Mouse (Mus musculus) v-Abl transformed pro-B cells (cell line): ENCODE data around the gene Boll.

Experiments used
- in situ Hi-C, 2 experiments: fragments of 400-800 bp; cut with MboI; formaldehyde crosslinking; loops; one replicate each; pipeline ENCODE4 v1.15.1; 2025; ENCODE audit not compliant: unreplicated experiment in 2 of 2

Boll gene

GRCm38 (mm10) chr1:55212771-55213170, 150.5 kb downstream of the Boll start:
- in situ Hi-C loops, result no loop called here

GRCm38 (mm10) chr1:55211081-55211480, 152.2 kb downstream of the Boll start:
- in situ Hi-C loops, result no loop called here

GRCm38 (mm10) chr1:55210202-55210965, 152.9 kb downstream of the Boll start:
- in situ Hi-C loops, result no loop called here

- in situ Hi-C loops, result no loop called here
These were observed 154.6 kb downstream of the Boll start for GRCm38 (mm10) chr1:55208500-55209140.

DNA sequence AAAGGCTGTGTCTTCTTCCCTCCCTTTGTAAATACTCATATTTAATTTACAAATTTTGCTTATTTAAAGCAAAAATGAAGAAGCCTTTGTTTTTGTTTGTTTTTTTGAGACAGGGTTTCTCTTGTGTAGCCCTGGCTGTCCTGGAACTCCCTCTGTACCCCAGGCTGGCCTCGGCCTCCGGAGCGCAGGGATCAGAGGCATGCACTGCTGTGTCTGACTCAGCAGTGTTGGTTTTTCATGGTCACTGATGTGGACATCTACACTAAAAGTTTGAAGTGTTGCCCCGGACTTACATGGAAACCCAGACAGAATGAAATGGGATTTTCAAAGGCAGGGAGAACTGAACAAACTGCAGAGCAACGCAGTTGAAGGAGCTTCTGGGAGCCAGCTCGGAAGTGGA, 155.7 kb downstream of the Boll start:
- in situ Hi-C loops, result no loop called here

GRCm38 (mm10) chr1:55205808-55206327, 157.4 kb downstream of the Boll start:
- in situ Hi-C loops, result no loop called here

- in situ Hi-C loops, result no loop called here
These were observed 161.2 kb downstream of the Boll start for GRCm38 (mm10) chr1:55201850-55202752.

- in situ Hi-C loops, result no loop called here
These were observed 164.6 kb downstream of the Boll start for GRCm38 (mm10) chr1:55198719-55199118.
